Comparison of ENCODE assay signal across 24 mouse cellular contexts in genomic region chr10:40678477-40678876, GRCm38 (mm10). TPM values are rescaled to one million over a fixed set of nuclear protein-coding genes. Genes with fewer than 3 reads are reported as not detected.
DNase-seq lines count a peak whose midpoint lies in the region; ATAC-seq and TF ChIP-seq lines count a peak whose summit lies in the region.
"Had no signal": no experiment of that assay in that cellular context is flagged by ENCODE, and none has a peak within 500 bp of the region (broad histone marks: within the 10 kb centered on the region; RNA-seq: fewer than 3 reads in every experiment).

No protein-coding gene starts in this region.

- H3K9me3 ChIP-seq in forebrain, postnatal 0 days (ENCODE audit: low read length) = no peaks in the 10 kb centered on the region
- no peaks in the 10 kb centered on the region for H3K9me3 ChIP-seq in forebrain, embryonic 15.5 days
- H3K9me3 ChIP-seq in midbrain, postnatal 0 days (ENCODE audit: low read length) = no peaks in the 10 kb centered on the region
- no peaks in the 10 kb centered on the region for H3K9me3 ChIP-seq in midbrain, embryonic 14.5 days (ENCODE audit: control insufficient read depth, low read length)
- H3K9me3 ChIP-seq: embryonic facial prominence, embryonic 15.5 days; forebrain, embryonic 10.5 days; heart, embryonic 15.5 days; hindbrain, embryonic 13.5 days had no signal

- no peak for ATAC-seq in forebrain, postnatal 0 days
- ATAC-seq in forebrain, embryonic 15.5 days (replicated peaks) = no peak
- no peak for ATAC-seq in midbrain, postnatal 0 days (ENCODE audit: low FRiP score)
- ATAC-seq in midbrain, embryonic 14.5 days (ENCODE audit: low FRiP score, low TSS enrichment) = no peak

- no peak overlapping the region for H3K27ac ChIP-seq in forebrain, postnatal 0 days (ENCODE audit: low read depth, low read length)
- no peak overlapping the region for H3K27ac ChIP-seq in forebrain, embryonic 15.5 days (replicated peaks)
- H3K27ac ChIP-seq in layer of hippocampus, adult 2 months = peak overlapping the region; percentile 51
- H3K27ac ChIP-seq in midbrain, postnatal 0 days (ENCODE audit: low read depth, low read length) = no peak overlapping the region
- H3K27ac ChIP-seq in midbrain, embryonic 14.5 days (replicated peaks; ENCODE audit: low read depth, low read length) = no peak overlapping the region
- H3K27ac ChIP-seq: embryonic facial prominence, embryonic 15.5 days; forebrain, embryonic 10.5 days; heart, embryonic 15.5 days; hindbrain, embryonic 13.5 days had no signal

- peak; percentile 53 for TF ChIP-seq CTCF in forebrain, postnatal 0 days (IDR thresholded peaks at IDR 0.05; ENCODE audit: low read depth)
- TF ChIP-seq CTCF in layer of hippocampus, adult 2 months (conservative IDR thresholded peaks at IDR 0.05) = peak; percentile 63
- peak; percentile 48 for TF ChIP-seq CTCF in midbrain, postnatal 0 days (IDR thresholded peaks at IDR 0.05)

- H3K4me3 ChIP-seq in forebrain, postnatal 0 days (ENCODE audit: low read depth, low read length) = no peak overlapping the region
- no peak overlapping the region for H3K4me3 ChIP-seq in forebrain, embryonic 15.5 days
- no peak overlapping the region for H3K4me3 ChIP-seq in layer of hippocampus, adult 2 months
- no peak overlapping the region for H3K4me3 ChIP-seq in midbrain, postnatal 0 days (ENCODE audit: low read depth, low read length)
- H3K4me3 ChIP-seq in midbrain, embryonic 14.5 days (replicated peaks; ENCODE audit: low read depth, low read length) = no peak overlapping the region
- H3K4me3 ChIP-seq: embryonic facial prominence, embryonic 15.5 days; erythroblast, embryonic 14.5 days; forebrain, embryonic 10.5 days; heart, embryonic 15.5 days; hindbrain, embryonic 13.5 days had no signal

- H3K36me3 ChIP-seq in forebrain, postnatal 0 days (ENCODE audit: insufficient read depth) = no peaks in the 10 kb centered on the region
- H3K36me3 ChIP-seq in forebrain, embryonic 15.5 days = no peaks in the 10 kb centered on the region
- no peaks in the 10 kb centered on the region for H3K36me3 ChIP-seq in midbrain, postnatal 0 days (ENCODE audit: insufficient read depth, low read length)
- no peaks in the 10 kb centered on the region for H3K36me3 ChIP-seq in midbrain, embryonic 14.5 days (ENCODE audit: control insufficient read depth, insufficient read depth, low read length)
- H3K36me3 ChIP-seq: embryonic facial prominence, embryonic 15.5 days; forebrain, embryonic 10.5 days; heart, embryonic 15.5 days; hindbrain, embryonic 13.5 days had no signal

- no peaks in the 10 kb centered on the region for H3K27me3 ChIP-seq in forebrain, postnatal 0 days (ENCODE audit: insufficient read depth, low read length)
- H3K27me3 ChIP-seq in forebrain, embryonic 15.5 days = no peaks in the 10 kb centered on the region
- no peaks in the 10 kb centered on the region for H3K27me3 ChIP-seq in midbrain, postnatal 0 days (ENCODE audit: insufficient read depth, low read length)
- H3K27me3 ChIP-seq in midbrain, embryonic 14.5 days (ENCODE audit: control insufficient read depth, insufficient read depth, low read length) = no peaks in the 10 kb centered on the region
- H3K27me3 ChIP-seq: embryonic facial prominence, embryonic 15.5 days; heart, embryonic 15.5 days had no signal

- H3K4me2 ChIP-seq in forebrain, postnatal 0 days (ENCODE audit: low read depth) = no peak overlapping the region
- no peak overlapping the region for H3K4me2 ChIP-seq in forebrain, embryonic 15.5 days (replicated peaks)
- H3K4me2 ChIP-seq in midbrain, postnatal 0 days (ENCODE audit: low read depth, low read length, poor library complexity, severe bottlenecking) = no peak overlapping the region
- no peak overlapping the region for H3K4me2 ChIP-seq in midbrain, embryonic 14.5 days (ENCODE audit: low read length)
- H3K4me2 ChIP-seq: embryonic facial prominence, embryonic 15.5 days; heart, embryonic 11.5 days; heart, embryonic 15.5 days; hindbrain, embryonic 13.5 days had no signal

- H3K9ac ChIP-seq in forebrain, postnatal 0 days = no peak overlapping the region
- no peak overlapping the region for H3K9ac ChIP-seq in forebrain, embryonic 15.5 days (replicated peaks)
- no peak overlapping the region for H3K9ac ChIP-seq in midbrain, postnatal 0 days (replicated peaks; ENCODE audit: low read length, poor library complexity, severe bottlenecking)
- no peak overlapping the region for H3K9ac ChIP-seq in midbrain, embryonic 14.5 days (replicated peaks; ENCODE audit: low read length)
- H3K9ac ChIP-seq: embryonic facial prominence, embryonic 15.5 days; heart, embryonic 15.5 days; hindbrain, embryonic 13.5 days had no signal

- H3K4me1 ChIP-seq in forebrain, postnatal 0 days (ENCODE audit: insufficient read depth) = peaks cover 10% of the 10 kb centered on the region
- peaks cover 12% of the 10 kb centered on the region for H3K4me1 ChIP-seq in forebrain, embryonic 15.5 days
- peaks cover 15% of the 10 kb centered on the region; the same call in 1 of the 2 replicates for H3K4me1 ChIP-seq in midbrain, postnatal 0 days (ENCODE audit: insufficient read depth, low read length)
- peaks cover 17% of the 10 kb centered on the region for H3K4me1 ChIP-seq in midbrain, embryonic 14.5 days (ENCODE audit: control insufficient read depth, insufficient read depth, low read length)

- peak; percentile 45 for DNase-seq in forebrain, postnatal 0 days
- no peak for DNase-seq in layer of hippocampus, adult 2 months (ENCODE audit: low spot score in 2 of 2)
- DNase-seq in layer of hippocampus, postnatal 10 days (ENCODE audit: low spot score in 2 of 2) = no peak
- no peak for DNase-seq in midbrain, postnatal 0 days (ENCODE audit: low spot score)
- DNase-seq in midbrain, embryonic 14.5 days = no peak
- no peak for DNase-seq in heart, adult 8-10 months (ENCODE audit: low spot score)
- DNase-seq: adrenal gland, adult 2 months; adrenal gland, postnatal 25 days; cerebellum, adult 2 months; cerebellum, postnatal 10 days; embryo, embryonic 11 days; gastrocnemius, postnatal 10 days; heart, adult 18-20 months; heart, postnatal 14 days had no signal

- WGBS in forebrain, postnatal 0 days = 77% methylated on average over 3 of the region's 3 CpGs
- WGBS in forebrain, embryonic 15.5 days = 89% methylated on average over 3 of the region's 3 CpGs
- WGBS in midbrain, postnatal 0 days = 82% methylated on average over 3 of the region's 3 CpGs
- 83% methylated on average over 3 of the region's 3 CpGs for WGBS in midbrain, embryonic 14.5 days

RNA-seq across cellular contexts. Expression of gene Mettl24, which starts 4.6 kb away (rescaled TPM):
- total RNA-seq in forebrain, postnatal 0 days (2014; rRNA removed) = 0.85 TPM in 1 of 2 replicates, not detected in the other
- 0.77 and 0.87 TPM in 2 replicates for polyA plus RNA-seq in forebrain, postnatal 0 days (2015; fragmentation: Nextera tagmentation; extraction: Ambion mirVana)
- 0.23 and 0.29 TPM in 2 replicates for polyA plus RNA-seq in forebrain, embryonic 15.5 days (2015; fragmentation: Nextera tagmentation; extraction: Ambion mirVana)
- 1 to 10 TPM; 2.0 to 2.8 TPM for total RNA-seq in layer of hippocampus, adult 2 months (2021)
- total RNA-seq in layer of hippocampus, postnatal 10 days (2021) = 1 to 10 TPM; 1.5 to 2.4 TPM
- not detected in 2 replicates for total RNA-seq in midbrain, postnatal 0 days (2014; rRNA removed)
- 0.98 and 1.1 TPM in 2 replicates for polyA plus RNA-seq in midbrain, postnatal 0 days (2015; fragmentation: Nextera tagmentation; extraction: Ambion mirVana)
- polyA plus RNA-seq in midbrain, embryonic 14.5 days (2014; fragmentation: Nextera tagmentation; extraction: Ambion mirVana) = 0.41 and 0.57 TPM in 2 replicates
- 1 to 10 TPM in 3 of 4 experiments, under 1 TPM in 1; 0.90 to 2.4 (median 1.5) TPM for total RNA-seq in heart, adult 8-10 months (2022)
- total RNA-seq: hematopoietic stem cell, adult 5-6 weeks; MEL had no signal
- polyA plus RNA-seq: erythroblast, embryonic 14.5 days had no signal

RNA-seq across cellular contexts. Expression of gene Ddo, which starts 48.7 kb away (rescaled TPM):
- total RNA-seq in forebrain, postnatal 0 days (2014; rRNA removed) = 1.9 and 3.7 TPM in 2 replicates
- polyA plus RNA-seq in forebrain, postnatal 0 days (2015; fragmentation: Nextera tagmentation; extraction: Ambion mirVana) = 1.2 and 3.1 TPM in 2 replicates
- 1.0 and 1.5 TPM in 2 replicates for polyA plus RNA-seq in forebrain, embryonic 15.5 days (2015; fragmentation: Nextera tagmentation; extraction: Ambion mirVana)
- total RNA-seq in layer of hippocampus, adult 2 months (2021) = 10 to 100 TPM; 18.9 to 21.5 TPM
- total RNA-seq in layer of hippocampus, postnatal 10 days (2021) = 1 to 10 TPM; 6.4 to 8.4 TPM
- total RNA-seq in midbrain, postnatal 0 days (2014; rRNA removed) = 2.5 and 2.8 TPM in 2 replicates
- 1.9 and 2.1 TPM in 2 replicates for polyA plus RNA-seq in midbrain, postnatal 0 days (2015; fragmentation: Nextera tagmentation; extraction: Ambion mirVana)
- 0.45 and 0.57 TPM in 2 replicates for polyA plus RNA-seq in midbrain, embryonic 14.5 days (2014; fragmentation: Nextera tagmentation; extraction: Ambion mirVana)
- 10 to 100 TPM; 29.8 to 39.9 (median 33.4) TPM for total RNA-seq in heart, adult 8-10 months (2022)
- total RNA-seq: hematopoietic stem cell, adult 5-6 weeks; MEL had no signal
- polyA plus RNA-seq: C2C12; erythroblast, embryonic 14.5 days had no signal
